Mouse (Mus musculus): Measurements from ENCODE around the gene Zfhx3. TPM values are rescaled to one million over a fixed set of nuclear protein-coding genes. Genes with fewer than 3 reads are reported as not detected.

Gene Zfhx3
- polyA plus RNA-seq, 1 experiment from 2014 or later: 2.4 TPM

DNA sequence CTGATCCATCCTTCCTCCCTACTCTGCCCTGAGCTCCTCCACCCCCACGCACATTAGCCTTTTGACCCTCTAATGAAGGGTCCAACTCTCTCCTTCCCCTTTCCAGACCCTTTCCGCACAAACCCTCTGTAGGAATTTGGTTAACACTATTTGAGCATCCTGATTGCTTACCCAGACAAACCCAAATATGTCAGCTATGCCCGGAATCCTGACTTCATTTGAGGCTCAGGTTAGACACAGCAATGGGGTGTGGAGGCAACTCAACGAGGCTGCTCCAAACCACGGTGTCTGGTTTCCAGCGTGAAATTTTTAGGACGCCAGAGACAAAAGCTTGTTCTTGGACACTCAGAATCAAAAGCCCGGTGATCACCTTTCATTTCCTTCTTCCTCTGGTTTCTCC, 252.1 kb downstream of the Zfhx3 start:
- no peak overlapping the region for H3K4me3 ChIP-seq (ENCODE audit: low read depth, low read length)
- no peaks in the 10 kb centered on the region for H3K36me3 ChIP-seq (ENCODE audit: control insufficient read depth, insufficient read depth)
- no peak overlapping the region for H3K27ac ChIP-seq (ENCODE audit: low read depth, low read length)
- WGBS: 53% methylated on average over 8 of the region's 8 CpGs
- TF ChIP-seq CTCF (IDR thresholded peaks at IDR 0.05; ENCODE audit: low read depth): no peak
- ATAC-seq: no peak
- no peaks in the 10 kb centered on the region for H3K9me3 ChIP-seq (ENCODE audit: control insufficient read depth)
- H3K27me3 ChIP-seq (replicated peaks; ENCODE audit: control insufficient read depth, insufficient read depth, low read length): no peaks in the 10 kb centered on the region
- no peak overlapping the region for H3K4me2 ChIP-seq (replicated peaks; ENCODE audit: low read depth)
- no peak overlapping the region for H3K9ac ChIP-seq (ENCODE audit: low read depth, low read length)
- H3K4me1 ChIP-seq (replicated peaks; ENCODE audit: control insufficient read depth, insufficient read depth, low read length): no peaks in the 10 kb centered on the region; the same call in 1 of the 2 replicates

DNA sequence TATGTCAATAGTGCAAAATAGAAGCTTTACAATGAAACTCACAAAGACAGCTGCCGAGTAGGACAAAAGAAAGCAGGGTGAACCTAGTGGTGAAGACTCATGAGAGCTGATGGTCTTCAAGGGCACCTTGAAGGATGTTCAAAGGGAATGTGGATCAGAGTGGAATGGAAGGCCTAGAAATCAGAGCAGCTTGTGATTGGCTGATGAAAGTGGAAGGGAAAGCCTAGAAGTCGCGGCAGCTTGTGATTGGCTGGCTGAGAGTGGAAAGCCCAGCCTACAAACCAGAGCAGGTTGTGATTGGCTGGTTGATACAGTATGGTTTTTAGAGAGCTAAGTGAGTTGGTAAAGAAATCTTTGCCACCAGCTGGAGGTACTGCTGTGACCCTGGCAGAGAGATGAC, 272.6 kb downstream of the Zfhx3 start:
- no peaks in the 10 kb centered on the region for H3K27me3 ChIP-seq (replicated peaks; ENCODE audit: control insufficient read depth, insufficient read depth, low read length)
- no peaks in the 10 kb centered on the region for H3K4me1 ChIP-seq (replicated peaks; ENCODE audit: control insufficient read depth, insufficient read depth, low read length)
- no peak for TF ChIP-seq CTCF (IDR thresholded peaks at IDR 0.05; ENCODE audit: low read depth)
- H3K9ac ChIP-seq (ENCODE audit: low read depth, low read length): no peak overlapping the region
- H3K4me2 ChIP-seq (replicated peaks; ENCODE audit: low read depth): no peak overlapping the region
- WGBS: 92% methylated on average over 3 of the region's 3 CpGs
- no peaks in the 10 kb centered on the region for H3K9me3 ChIP-seq (ENCODE audit: control insufficient read depth)
- no peaks in the 10 kb centered on the region for H3K36me3 ChIP-seq (ENCODE audit: control insufficient read depth, insufficient read depth)
- no peak overlapping the region for H3K4me3 ChIP-seq (ENCODE audit: low read depth, low read length)
- H3K27ac ChIP-seq (ENCODE audit: low read depth, low read length): no peak overlapping the region
- no peak for ATAC-seq

DNA sequence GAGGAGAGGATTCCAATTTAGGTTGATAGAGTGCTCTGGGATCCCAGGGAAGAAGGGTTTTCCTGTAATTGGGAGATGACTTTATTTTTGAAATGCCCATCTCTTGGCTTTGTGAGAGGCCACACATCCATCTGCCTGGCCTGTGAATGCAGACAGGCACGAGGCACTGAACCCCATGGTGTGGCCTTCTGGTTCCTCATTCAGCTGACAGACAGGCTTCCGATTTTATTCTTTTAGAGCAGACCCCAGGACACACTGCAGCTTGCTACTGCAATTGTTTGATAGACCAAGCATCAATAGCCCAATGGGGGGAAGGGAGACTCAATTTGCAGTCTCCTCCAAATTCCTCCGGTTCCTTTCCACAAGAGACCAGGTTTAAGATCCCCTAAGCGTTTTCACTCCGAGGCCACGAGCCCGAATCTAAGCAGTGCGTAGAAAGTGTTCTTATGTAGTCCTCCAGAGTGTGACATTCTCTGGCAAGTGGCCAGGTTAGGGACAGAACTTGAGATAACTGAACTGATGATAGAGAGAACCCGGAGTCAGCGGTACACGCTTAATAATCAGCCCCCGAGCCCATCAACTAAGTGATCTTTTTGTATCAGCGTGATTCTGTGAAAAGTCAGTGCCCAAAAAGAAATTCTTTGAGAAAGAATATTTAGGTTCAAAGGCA, 275.9 kb downstream of the Zfhx3 start:
- TF ChIP-seq CTCF (IDR thresholded peaks at IDR 0.05; ENCODE audit: low read depth): no peak
- 66% methylated on average over 13 of the region's 13 CpGs for WGBS
- no peaks in the 10 kb centered on the region for H3K27me3 ChIP-seq (replicated peaks; ENCODE audit: control insufficient read depth, insufficient read depth, low read length)
- H3K36me3 ChIP-seq (ENCODE audit: control insufficient read depth, insufficient read depth): no peaks in the 10 kb centered on the region
- no peak overlapping the region for H3K27ac ChIP-seq (ENCODE audit: low read depth, low read length)
- no peaks in the 10 kb centered on the region for H3K4me1 ChIP-seq (replicated peaks; ENCODE audit: control insufficient read depth, insufficient read depth, low read length)
- H3K9me3 ChIP-seq (ENCODE audit: control insufficient read depth): no peaks in the 10 kb centered on the region
- H3K4me3 ChIP-seq (ENCODE audit: low read depth, low read length): no peak overlapping the region
- H3K9ac ChIP-seq (ENCODE audit: low read depth, low read length): no peak overlapping the region
- ATAC-seq: no peak
- no peak overlapping the region for H3K4me2 ChIP-seq (replicated peaks; ENCODE audit: low read depth)

DNA sequence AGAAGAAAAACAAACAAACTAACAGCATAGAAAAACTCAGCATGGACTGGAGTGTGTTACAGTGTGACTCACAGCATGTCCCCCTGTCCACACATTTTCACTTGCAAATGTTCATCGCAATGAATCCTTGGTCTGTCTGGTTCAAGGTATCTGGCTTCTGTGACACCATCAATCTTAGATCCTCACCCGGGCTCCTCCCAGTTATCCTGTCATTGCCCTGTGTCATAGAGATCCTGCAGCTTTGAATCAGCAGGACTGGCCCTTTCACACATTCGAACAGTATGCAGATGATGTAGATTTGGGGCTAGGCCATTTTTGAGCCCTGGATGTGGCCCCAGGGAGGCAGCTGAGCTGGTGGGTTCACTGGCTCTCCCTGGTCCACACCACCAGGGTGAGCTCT, 278.1 kb downstream of the Zfhx3 start:
- H3K9ac ChIP-seq (ENCODE audit: low read depth, low read length): no peak overlapping the region
- WGBS: 67% methylated on average over 3 of the region's 3 CpGs
- ATAC-seq: no peak
- no peak overlapping the region for H3K27ac ChIP-seq (ENCODE audit: low read depth, low read length)
- H3K9me3 ChIP-seq (ENCODE audit: control insufficient read depth): no peaks in the 10 kb centered on the region
- no peaks in the 10 kb centered on the region for H3K36me3 ChIP-seq (ENCODE audit: control insufficient read depth, insufficient read depth)
- no peaks in the 10 kb centered on the region for H3K4me1 ChIP-seq (replicated peaks; ENCODE audit: control insufficient read depth, insufficient read depth, low read length)
- no peak for TF ChIP-seq CTCF (IDR thresholded peaks at IDR 0.05; ENCODE audit: low read depth)
- no peak overlapping the region for H3K4me2 ChIP-seq (replicated peaks; ENCODE audit: low read depth)
- H3K4me3 ChIP-seq (ENCODE audit: low read depth, low read length): no peak overlapping the region
- H3K27me3 ChIP-seq (replicated peaks; ENCODE audit: control insufficient read depth, insufficient read depth, low read length): no peaks in the 10 kb centered on the region

DNA sequence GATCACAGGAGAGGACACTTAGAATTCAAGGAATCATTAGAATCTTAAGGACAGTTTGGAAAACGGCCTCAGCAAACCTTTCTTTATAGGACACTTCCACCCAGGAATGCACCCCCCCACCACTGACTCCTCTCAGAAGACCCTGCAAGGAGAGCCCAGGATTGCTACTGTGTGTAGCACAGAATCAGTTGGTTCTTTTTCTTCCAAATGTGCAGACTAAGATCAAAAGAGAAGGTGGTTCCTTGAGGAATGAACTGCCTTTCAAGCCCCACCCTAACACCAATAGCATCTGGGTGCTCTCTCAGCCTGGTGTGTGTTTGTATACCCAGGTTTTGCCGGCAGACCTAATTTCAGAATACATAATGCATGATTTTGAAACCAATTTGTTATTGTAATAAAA, 279.6 kb downstream of the Zfhx3 start:
- no peak for TF ChIP-seq CTCF (IDR thresholded peaks at IDR 0.05; ENCODE audit: low read depth)
- H3K4me3 ChIP-seq (ENCODE audit: low read depth, low read length): no peak overlapping the region
- H3K4me1 ChIP-seq (replicated peaks; ENCODE audit: control insufficient read depth, insufficient read depth, low read length): no peaks in the 10 kb centered on the region
- no peak for ATAC-seq
- no peak overlapping the region for H3K4me2 ChIP-seq (replicated peaks; ENCODE audit: low read depth)
- no peaks in the 10 kb centered on the region for H3K9me3 ChIP-seq (ENCODE audit: control insufficient read depth)
- H3K9ac ChIP-seq (ENCODE audit: low read depth, low read length): no peak overlapping the region
- H3K27ac ChIP-seq (ENCODE audit: low read depth, low read length): no peak overlapping the region
- no peaks in the 10 kb centered on the region for H3K36me3 ChIP-seq (ENCODE audit: control insufficient read depth, insufficient read depth)
- WGBS: 80% methylated on average over 2 of the region's 2 CpGs
- no peaks in the 10 kb centered on the region for H3K27me3 ChIP-seq (replicated peaks; ENCODE audit: control insufficient read depth, insufficient read depth, low read length)

DNA sequence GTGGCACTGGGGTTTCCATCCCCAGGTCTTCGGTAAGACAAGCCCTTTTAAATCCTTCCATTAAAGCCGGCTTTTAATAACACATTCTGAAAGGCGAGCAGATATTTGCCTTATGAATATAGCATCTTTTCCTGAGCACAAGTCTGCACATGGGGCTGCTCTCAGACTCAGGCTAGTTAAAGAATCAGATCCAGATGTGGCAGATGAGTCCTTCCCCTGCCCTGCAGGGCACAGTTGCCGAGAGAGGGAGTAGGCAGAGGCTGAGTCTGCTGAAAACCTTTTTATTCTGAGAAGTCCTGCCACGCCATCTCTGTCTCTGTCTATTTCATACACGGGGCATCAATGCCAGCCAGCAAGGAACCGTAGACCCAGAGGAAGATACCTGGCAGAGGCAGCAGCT, 289.9 kb downstream of the Zfhx3 start:
- Histone ChIP-seq H3K4me3 (ENCODE audit: low read depth, low read length) (no peak overlapping the region), H3K27me3 (replicated peaks; ENCODE audit: control insufficient read depth, insufficient read depth, low read length) (no peaks in the 10 kb centered on the region), H3K9me3 (ENCODE audit: control insufficient read depth) (no peaks in the 10 kb centered on the region), H3K9ac (ENCODE audit: low read depth, low read length) (no peak overlapping the region), H3K4me2 (replicated peaks; ENCODE audit: low read depth) (no peak overlapping the region), H3K27ac (ENCODE audit: low read depth, low read length) (no peak overlapping the region), H3K36me3 (ENCODE audit: control insufficient read depth, insufficient read depth) (no peaks in the 10 kb centered on the region), H3K4me1 (replicated peaks; ENCODE audit: control insufficient read depth, insufficient read depth, low read length) (no peaks in the 10 kb centered on the region)
- 83% methylated on average over 7 of the region's 7 CpGs for WGBS
- TF ChIP-seq CTCF (IDR thresholded peaks at IDR 0.05; ENCODE audit: low read depth): no peak
- ATAC-seq: no peak

DNA sequence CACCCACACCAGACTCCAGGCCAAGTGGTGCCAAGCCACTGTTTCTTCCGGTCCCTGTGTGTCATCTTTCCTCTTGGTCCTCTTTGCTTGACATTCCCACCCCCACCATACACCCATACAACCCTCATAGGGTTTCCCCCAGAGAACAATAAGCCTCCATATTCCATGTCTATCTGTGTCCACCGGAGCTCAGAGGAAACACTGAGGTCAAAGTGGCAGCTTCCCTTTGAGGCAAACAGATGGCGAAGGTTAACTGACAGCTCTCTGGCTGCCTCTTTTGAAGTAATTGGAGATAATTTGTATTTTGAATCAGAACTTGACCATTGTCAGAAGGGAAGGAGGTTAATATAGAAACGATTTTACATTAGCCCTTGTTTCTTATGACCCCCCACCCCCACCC, 292.0 kb downstream of the Zfhx3 start:
- WGBS: 69% methylated on average over 4 of the region's 4 CpGs
- no peak for TF ChIP-seq CTCF (IDR thresholded peaks at IDR 0.05; ENCODE audit: low read depth)

More for the DNA sequence above, 292.0 kb downstream of the Zfhx3 start:
- ATAC-seq: no peak
- Histone ChIP-seq H3K4me3 (ENCODE audit: low read depth, low read length) (no peak overlapping the region), H3K27me3 (replicated peaks; ENCODE audit: control insufficient read depth, insufficient read depth, low read length) (no peaks in the 10 kb centered on the region), H3K4me2 (replicated peaks; ENCODE audit: low read depth) (no peak overlapping the region), H3K4me1 (replicated peaks; ENCODE audit: control insufficient read depth, insufficient read depth, low read length) (no peaks in the 10 kb centered on the region), H3K9me3 (ENCODE audit: control insufficient read depth) (no peaks in the 10 kb centered on the region), H3K9ac (ENCODE audit: low read depth, low read length) (no peak overlapping the region), H3K27ac (ENCODE audit: low read depth, low read length) (no peak overlapping the region), H3K36me3 (ENCODE audit: control insufficient read depth, insufficient read depth) (no peaks in the 10 kb centered on the region)

Measured in intestine, postnatal 0 days (tissue).